Mouse (Mus musculus) frontal cortex, postnatal 25 days (tissue): ENCODE results near the gene Pla2g6.

Source experiments
- DNase-seq, 2 experiments: peaks; one replicate each; pipeline ENCODE4 v3.0.0; 2022; ENCODE audit warnings: low spot score in 2 of 2

Gene Pla2g6

GRCm38 (mm10) chr15:79277728-79278127 lies 50.5 kb downstream of the Pla2g6 start:
- DNase-seq, result no peak

DNA sequence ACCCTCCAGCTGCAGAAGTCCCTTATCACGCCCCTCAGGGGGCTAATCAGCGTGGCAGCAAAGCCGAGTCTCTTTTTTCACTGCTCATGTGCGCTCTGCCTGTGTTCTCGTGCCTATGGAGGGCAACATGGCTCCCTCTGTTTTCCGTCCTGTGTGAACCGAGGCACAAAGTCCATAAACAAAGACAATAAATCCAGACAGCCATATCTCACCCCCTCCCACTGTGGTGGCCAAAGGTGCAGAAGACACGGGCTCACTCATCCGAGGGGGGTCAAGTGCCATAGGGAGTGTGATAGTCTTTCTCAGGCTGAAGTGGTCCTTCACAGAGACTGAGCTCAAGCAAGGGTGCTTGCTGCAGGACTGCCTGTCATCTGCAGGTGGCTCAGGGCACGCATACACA lies 55.2 kb downstream of the Pla2g6 start:
- no peak for DNase-seq

DNA sequence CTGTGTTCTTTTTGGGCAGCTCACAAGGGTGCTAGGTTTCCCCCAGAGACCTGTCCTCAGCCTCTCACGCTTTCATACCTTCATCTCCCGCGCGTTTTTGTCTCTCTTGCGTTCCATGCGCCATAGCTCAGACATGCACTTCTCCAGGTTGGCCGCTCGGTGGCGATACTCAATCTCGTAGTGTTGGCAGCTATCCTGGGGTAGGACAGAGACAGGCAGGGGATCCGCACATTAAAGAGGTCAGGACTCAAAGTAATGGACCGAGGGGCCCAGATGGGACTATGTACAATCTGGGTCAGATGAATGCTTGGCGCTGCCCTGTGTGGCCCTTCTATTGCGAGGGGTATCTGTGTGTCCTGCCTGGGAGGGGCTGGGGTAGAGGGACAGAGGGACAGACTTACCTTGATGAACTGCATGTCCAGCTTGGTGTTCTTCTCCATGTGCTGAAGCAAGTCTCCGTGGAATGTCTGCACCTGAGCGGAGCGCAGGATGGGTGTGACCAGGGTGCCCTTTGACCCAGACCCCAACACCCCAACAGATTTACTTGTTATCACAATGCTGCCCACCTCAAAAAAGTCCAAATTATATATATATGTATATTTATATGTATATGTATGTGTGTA lies 57.0 kb downstream of the Pla2g6 start:
- no peak for DNase-seq

DNA sequence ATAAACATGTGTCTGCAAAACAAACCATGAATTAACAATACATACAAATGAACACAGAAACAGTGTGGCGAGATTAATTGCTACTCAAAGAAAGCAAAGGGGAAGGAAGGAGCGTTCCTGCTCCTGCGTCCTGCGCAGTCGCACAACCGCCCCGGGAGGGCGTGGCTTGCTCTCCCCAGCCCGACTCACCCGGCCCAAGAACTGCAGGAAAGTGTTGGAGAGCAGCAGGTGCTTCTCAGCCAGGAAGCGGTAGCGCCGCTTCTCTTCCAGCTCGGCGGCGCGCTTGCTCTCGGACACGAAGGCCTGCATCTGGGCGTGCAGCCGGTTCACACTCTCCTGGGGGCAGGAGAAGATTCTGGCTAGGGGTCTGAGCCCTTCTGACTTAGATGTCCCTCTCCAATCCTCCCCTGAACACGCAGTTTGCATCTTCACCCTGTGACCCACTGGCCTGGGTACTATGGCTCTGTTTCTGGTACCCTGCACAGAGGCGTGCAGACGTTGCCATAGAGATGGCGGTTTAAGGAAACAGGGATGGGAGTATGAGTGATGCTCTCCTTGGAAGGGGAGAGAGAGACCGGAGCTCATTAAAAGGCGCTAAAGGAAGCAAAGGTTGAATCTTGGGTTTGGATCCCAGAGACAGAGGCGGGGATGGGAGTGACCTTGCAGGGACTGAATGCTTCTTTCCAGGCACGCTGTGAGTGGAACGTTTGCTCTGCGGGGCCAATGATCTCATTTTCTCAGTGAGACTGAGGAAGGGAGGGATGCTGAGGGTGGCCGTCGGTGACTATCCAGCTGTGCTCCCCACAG lies 57.7 kb downstream of the Pla2g6 start:
- DNase-seq, result no peak

DNA sequence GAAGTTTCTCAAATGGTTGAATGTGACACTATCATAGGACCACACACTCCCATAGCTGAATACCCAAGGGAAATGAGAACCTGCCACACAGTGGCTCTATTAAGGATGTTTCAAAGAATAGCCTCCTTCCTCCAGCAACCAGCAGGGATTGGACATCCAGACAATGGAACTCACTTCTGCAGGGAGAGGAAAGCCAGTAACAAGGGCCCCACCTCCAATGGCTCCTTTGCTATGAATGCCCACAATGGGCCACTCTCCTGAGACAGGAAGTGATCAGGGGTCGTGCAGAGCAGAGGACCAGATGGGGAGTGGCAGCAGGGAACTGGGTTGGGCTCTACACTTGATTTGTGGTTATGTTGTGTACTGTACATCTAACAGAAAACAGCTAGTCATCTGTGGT lies 59.7 kb downstream of the Pla2g6 start:
- DNase-seq, result no peak

GRCm38 (mm10) chr15:79265384-79265783 lies 62.8 kb downstream of the Pla2g6 start:
- DNase-seq, result no peak

GRCm38 (mm10) chr15:79263726-79264125 lies 64.5 kb downstream of the Pla2g6 start:
- DNase-seq, result no peak

DNA sequence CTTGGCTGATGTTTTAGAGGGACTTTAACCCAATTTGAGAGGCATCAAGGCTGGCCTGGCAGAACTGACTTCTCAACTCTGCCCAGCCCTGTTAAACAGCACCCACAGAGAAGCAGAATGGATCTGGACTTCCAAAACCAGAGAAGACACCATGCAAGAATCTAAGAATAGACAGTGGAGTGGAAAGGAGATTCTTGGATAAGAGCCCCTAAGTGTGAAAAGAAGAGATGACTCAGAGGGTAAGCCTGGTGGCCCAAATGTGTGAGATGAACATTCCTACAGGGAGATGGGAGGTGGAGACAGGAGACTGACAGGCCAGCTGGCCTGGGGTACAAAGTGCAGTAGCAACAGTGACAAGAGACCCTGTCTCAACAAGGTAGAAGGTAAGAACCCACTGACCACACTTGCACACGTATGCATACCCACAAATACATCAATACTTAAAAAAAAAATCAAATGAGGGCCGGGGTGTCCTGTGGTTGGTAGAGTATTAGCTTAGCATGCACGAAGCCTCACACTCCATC lies 65.3 kb downstream of the Pla2g6 start:
- DNase-seq, result no peak

DNA sequence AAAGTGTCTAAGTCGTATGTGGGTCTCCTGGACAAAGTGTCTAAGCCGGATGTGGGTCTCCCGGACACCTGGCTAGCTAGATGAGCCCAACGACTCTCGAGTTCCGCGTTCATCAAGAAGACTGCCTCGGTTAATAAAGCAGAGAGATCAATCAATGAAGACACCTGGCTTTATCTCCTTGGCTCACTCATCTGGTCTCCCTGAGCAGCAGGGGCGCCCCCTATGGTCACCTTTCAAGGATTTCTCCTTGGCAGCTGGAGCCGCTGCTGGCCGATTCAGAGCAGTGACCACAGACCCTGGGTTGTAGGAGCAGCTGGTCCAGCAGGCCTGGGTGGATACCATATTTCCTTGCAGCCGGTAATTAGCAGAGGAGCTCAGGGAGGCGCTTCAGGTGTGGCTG lies 65.8 kb downstream of the Pla2g6 start:
- DNase-seq, result no peak

- no peak for DNase-seq
Observed at GRCm38 (mm10) chr15:79261757-79262156, 66.4 kb downstream of the Pla2g6 start.

- peak in 1 of 2 experiments; percentile 43 for DNase-seq
Observed at GRCm38 (mm10) chr15:79261095-79261725, 67.0 kb downstream of the Pla2g6 start.

DNA sequence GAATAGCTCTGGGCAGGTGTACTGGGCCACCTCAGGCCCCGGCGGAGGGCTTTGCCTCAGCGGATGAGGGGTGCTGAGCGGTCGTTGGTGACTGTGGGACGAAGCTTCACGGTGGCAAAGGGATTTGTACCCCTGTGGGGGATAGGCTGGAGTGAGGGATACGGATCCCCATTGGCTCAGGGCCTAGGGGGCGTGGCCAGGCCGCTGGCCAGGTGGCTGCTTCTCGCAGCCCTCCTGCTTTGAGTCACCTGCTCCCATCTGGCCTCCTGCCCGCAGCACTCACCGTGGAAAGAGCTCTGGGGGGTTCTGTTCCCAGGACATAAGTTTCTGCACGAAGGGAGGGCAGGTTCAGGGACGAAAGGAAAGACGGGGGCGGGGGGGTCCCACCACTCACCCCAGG lies 69.7 kb downstream of the Pla2g6 start:
- no peak for DNase-seq

DNA sequence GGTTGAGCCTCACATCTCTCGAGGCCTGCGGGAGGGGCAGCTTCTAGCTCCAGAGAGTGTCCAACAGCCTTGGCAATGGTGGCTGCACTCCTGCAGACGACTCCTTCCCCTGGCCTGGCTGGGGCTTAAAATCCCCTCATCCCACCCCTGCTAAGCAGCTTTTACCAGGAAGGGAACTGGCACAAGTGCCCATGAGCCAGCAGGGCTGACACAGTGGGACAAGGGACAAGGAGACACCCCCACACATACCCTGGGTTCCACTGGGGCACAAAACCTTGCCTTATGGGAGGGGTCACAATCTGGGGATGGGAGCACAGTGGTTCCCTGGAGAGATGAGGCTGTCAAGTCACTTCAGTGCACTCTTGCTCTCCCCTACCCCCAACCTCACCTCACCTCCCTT lies 73.5 kb downstream of the Pla2g6 start, which contains the start of gene Slc16a8:
Gene Slc16a8 (minus strand): TSS at position 101 of the 400 bp plus-strand sequence.
- no peak for DNase-seq

DNA sequence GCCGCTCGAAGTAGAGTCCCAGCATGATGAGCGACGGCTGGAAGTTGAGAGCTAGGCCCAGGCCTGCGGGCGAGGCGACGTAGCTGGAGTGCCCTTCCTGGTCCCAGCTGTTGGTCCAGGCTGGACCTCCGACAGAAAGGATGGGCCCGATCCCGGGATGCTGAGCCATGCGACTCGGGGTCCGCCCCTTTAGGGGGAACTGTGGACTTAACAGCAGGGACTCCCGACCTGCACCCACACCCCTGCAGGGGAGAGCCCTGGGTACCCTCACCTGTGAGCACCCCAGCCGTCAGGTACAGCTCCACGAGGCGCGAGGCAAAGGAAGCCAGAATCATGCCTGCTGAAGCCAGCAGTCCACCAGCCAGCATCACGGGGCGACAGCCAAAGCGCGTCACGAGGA lies 75.6 kb downstream of the Pla2g6 start:
- DNase-seq, result no peak

DNA sequence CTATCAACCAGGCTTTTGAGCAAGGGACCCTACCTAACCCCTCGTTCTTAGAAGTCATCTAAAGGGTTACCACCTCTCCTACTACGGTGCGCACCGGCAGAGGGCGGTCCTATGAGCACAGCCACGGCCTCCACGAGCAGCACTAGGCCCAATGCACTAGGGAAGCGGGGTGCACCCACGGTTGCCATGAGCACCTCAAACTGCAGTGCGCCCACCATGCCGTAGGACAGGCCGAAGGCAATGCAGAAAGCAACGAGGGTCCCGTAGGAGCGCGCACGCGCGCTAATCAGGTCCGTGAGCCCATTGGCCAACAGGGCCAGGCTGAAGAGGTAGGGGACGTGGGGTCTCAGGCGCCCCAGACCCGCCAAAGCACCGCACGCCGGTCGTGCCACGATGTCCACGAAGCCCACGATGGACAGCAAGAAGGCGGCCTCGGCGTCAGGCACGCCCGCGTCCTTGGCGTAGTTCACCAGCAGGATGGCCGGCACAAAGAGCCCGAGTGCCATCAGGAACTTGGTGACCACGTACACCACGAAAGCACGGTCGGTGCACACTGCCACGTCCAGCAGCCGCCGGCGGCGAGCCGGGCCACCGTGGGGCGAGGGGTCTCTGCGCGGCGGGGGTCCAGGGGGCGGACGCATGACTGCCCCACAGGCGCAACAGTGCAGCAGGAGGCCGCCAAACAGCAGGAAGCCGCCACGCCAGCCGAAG lies 76.3 kb downstream of the Pla2g6 start:
- DNase-seq, result no peak

GRCm38 (mm10) chr15:79251168-79251567 lies 77.0 kb downstream of the Pla2g6 start:
- no peak for DNase-seq

GRCm38 (mm10) chr15:79250236-79250635 lies 78.0 kb downstream of the Pla2g6 start:
- DNase-seq, result no peak

GRCm38 (mm10) chr15:79245321-79245720 lies 82.9 kb downstream of the Pla2g6 start:
- DNase-seq, result no peak

DNA sequence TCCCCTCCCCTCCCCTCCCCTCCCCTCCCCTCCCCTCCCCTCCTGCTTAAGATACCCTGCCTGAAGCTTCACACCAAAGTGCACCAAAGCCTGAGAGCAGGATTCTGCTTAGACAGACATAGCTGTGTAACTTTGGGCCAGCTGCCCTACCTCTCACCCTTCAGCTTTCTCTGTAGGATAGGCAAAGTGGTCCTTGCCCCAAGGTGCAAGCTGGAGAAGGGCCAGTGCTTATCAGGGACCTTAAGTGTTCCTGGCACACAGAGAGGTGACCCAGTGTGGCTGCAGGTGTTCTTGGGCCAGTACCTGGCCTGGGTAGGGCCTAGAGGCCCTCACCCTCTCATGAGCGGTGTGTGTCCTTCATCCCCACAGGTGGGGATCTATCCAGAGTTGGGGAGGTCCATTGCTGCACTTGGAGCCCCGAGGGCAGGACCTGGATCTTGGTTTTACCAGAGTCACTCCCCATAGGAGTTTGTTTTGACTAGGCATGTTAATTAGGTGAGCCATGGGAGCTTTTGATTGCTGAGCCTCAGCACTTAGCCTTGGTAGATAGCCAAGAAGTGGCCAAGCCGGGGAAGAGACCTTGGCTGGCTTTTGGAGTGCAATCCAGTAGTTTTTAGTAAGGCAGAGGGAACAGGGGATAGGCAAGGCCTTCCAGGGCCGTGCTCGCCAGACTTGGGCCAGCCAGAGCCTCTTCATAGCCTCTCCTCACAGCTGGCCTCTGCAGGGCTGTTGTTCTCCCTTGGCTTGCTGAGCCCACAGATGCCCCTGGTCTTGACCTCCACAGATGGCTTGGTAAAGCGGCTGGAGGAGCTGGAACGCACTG lies 83.9 kb downstream of the Pla2g6 start:
- no peak for DNase-seq

GRCm38 (mm10) chr15:79243234-79244042 lies 84.8 kb downstream of the Pla2g6 start:
- peak; percentile 97 to 99 for DNase-seq
